Mouse (Mus musculus) hindbrain, embryonic 12.5 days (tissue): ENCODE results near the gene Zfp319. TPM values are rescaled to one million over a fixed set of nuclear protein-coding genes. Genes with fewer than 3 reads are reported as not detected.

Source experiments
- ATAC-seq: fragments of 200-750 bp; cut with Nextera tagmentation; 2 replicates; pipeline ENCODE4 v1.8.0; 2017; ENCODE audit warnings: moderate TSS enrichment; ENCODE audit not compliant: low FRiP score
- H3K27ac ChIP-seq: fragments of 300-500 bp; sonication (generic); 2 replicates; pipeline ENCODE4 v1.5.1; 2016; ENCODE audit warnings: mild to moderate bottlenecking
- H3K27me3 ChIP-seq: fragments of 300-500 bp; sonication (generic); 2 replicates; pipeline ENCODE4 v1.6.1; 2016; ENCODE audit warnings: mild to moderate bottlenecking
- H3K36me3 ChIP-seq: fragments of 300-500 bp; sonication (generic); 2 replicates; pipeline ENCODE4 v1.6.1; 2016; ENCODE audit warnings: mild to moderate bottlenecking
- H3K4me1 ChIP-seq: fragments of 300-500 bp; sonication (generic); 2 replicates; pipeline ENCODE4 v1.6.1; 2016
- H3K4me2 ChIP-seq: fragments of 300-500 bp; sonication (generic); replicated peaks from 2 replicates; pipeline ENCODE4 v1.6.1; 2016; ENCODE audit warnings: mild to moderate bottlenecking
- H3K4me3 ChIP-seq: fragments of 300-500 bp; sonication (generic); 2 replicates; pipeline ENCODE4 v1.5.1; 2016; ENCODE audit warnings: mild to moderate bottlenecking
- H3K9ac ChIP-seq: fragments of 300-500 bp; sonication (generic); 2 replicates; pipeline ENCODE4 v1.6.1; 2016; ENCODE audit warnings: mild to moderate bottlenecking, moderate library complexity
- H3K9me3 ChIP-seq: fragments of 300-500 bp; sonication (generic); replicated peaks from 2 replicates; pipeline ENCODE4 v1.6.1; 2016; ENCODE audit warnings: mild to moderate bottlenecking
- WGBS: fragments of 180-500 bp; shearing (Covaris S2); methylation state at CpG from one replicate; pipeline ENCODE4 v1.1.7; 2016; 5-methylcytosine and 5-hydroxymethylcytosine counted together
- polyA plus RNA-seq: library from polyadenylated mRNA; unstranded; fragments of >200 nt; fragmentation: Nextera tagmentation; extraction: Ambion mirVana; gene quantifications from 2 replicates; pipeline ENCODE4 v1.2.1, GENCODE M21; 2016

The Zfp319 gene
- polyA plus RNA-seq, 1 experiment from 2014 or later = 20.4 TPM

- peak; percentile 43; the same call in 1 of the 2 replicates for ATAC-seq
- Histone ChIP-seq H3K36me3 (peaks cover 25% of the 10 kb centered on the region), H3K4me1 (peaks cover 19% of the 10 kb centered on the region), H3K9me3 (no peaks in the 10 kb centered on the region), H3K4me2 (no peak overlapping the region), H3K9ac (no peak overlapping the region), H3K4me3 (no peak overlapping the region), H3K27ac (no peak overlapping the region), H3K27me3 (peaks cover 8% of the 10 kb centered on the region; the same call in 1 of the 2 replicates)
- 34% methylated on average over 8 of the region's 8 CpGs for WGBS
Observed at GRCm38 (mm10) chr8:95346643-95347545, 15.1 kb upstream of the Zfp319 start.

GRCm38 (mm10) chr8:95344668-95345067 is 12.9 kb upstream of the Zfp319 start:
- Histone ChIP-seq H3K4me1 (peaks cover 11% of the 10 kb centered on the region), H3K4me3 (no peak overlapping the region), H3K27me3 (peaks cover 5% of the 10 kb centered on the region; the same call in 1 of the 2 replicates), H3K9me3 (no peaks in the 10 kb centered on the region), H3K27ac (no peak overlapping the region), H3K9ac (no peak overlapping the region), H3K36me3 (peaks cover 34% of the 10 kb centered on the region), H3K4me2 (no peak overlapping the region)
- no peak for ATAC-seq
- WGBS = 77% methylated on average over 6 of the region's 6 CpGs

- Histone ChIP-seq H3K4me1 (no peaks in the 10 kb centered on the region), H3K27me3 (no peaks in the 10 kb centered on the region), H3K9me3 (no peaks in the 10 kb centered on the region), H3K4me3 (no peak overlapping the region), H3K9ac (no peak overlapping the region), H3K36me3 (peaks cover 46% of the 10 kb centered on the region), H3K27ac (no peak overlapping the region), H3K4me2 (no peak overlapping the region)
- 75% methylated on average over 5 of the region's 5 CpGs for WGBS
- ATAC-seq = no peak
Observed at GRCm38 (mm10) chr8:95341721-95342120, 10.0 kb upstream of the Zfp319 start.

DNA sequence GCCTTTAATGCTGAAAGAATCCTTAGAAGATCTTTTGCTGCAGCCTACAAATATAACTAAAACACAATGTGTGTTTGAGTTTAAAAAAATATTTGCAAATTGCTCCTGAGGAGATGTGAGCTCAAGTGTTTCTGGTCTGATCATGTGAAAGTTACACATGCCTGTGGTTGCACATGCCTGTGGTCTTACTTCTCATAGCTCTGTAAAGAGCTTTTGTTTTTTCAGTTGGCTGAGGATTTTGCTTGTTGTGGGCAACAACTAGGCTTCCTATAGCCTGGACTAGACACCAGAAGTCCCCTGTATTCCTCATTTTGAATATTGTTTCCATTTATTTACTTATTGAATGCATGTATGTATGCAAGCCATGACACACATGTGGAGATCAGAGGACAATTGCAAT is 4.6 kb upstream of the Zfp319 start:
- Histone ChIP-seq H3K27ac (no peak overlapping the region), H3K4me2 (no peak overlapping the region), H3K36me3 (peaks cover 27% of the 10 kb centered on the region), H3K9ac (no peak overlapping the region), H3K27me3 (no peaks in the 10 kb centered on the region), H3K4me1 (0 out of 2 replicates have a peak, but pooled peaks cover 3% of the 10 kb centered on the region), H3K9me3 (no peaks in the 10 kb centered on the region), H3K4me3 (no peak overlapping the region)
- no peak for ATAC-seq

GRCm38 (mm10) chr8:95335706-95336105 is 4.0 kb upstream of the Zfp319 start:
- H3K36me3 ChIP-seq = peaks cover 23% of the 10 kb centered on the region

GRCm38 (mm10) chr8:95332437-95333199 is 868 bp upstream of the Zfp319 start:
- ATAC-seq = peak; percentile 41

More at GRCm38 (mm10) chr8:95335706-95336105, 4.0 kb upstream of the Zfp319 start:
- Histone ChIP-seq H3K9ac (no peak overlapping the region), H3K27me3 (no peaks in the 10 kb centered on the region), H3K4me1 (peaks cover 5% of the 10 kb centered on the region), H3K4me2 (no peak overlapping the region), H3K27ac (no peak overlapping the region), H3K4me3 (no peak overlapping the region), H3K9me3 (no peaks in the 10 kb centered on the region)
- 88% methylated on average over 1 of the region's 1 CpGs for WGBS
- no peak for ATAC-seq

GRCm38 (mm10) chr8:95331156-95331719 is 512 bp downstream of the Zfp319 start:
- peaks cover 21% of the 10 kb centered on the region for H3K4me1 ChIP-seq
- peak overlapping the region; percentile 93 for H3K4me3 ChIP-seq
- no peaks in the 10 kb centered on the region for H3K9me3 ChIP-seq
- ATAC-seq = peak; percentile 30
- no peaks in the 10 kb centered on the region for H3K27me3 ChIP-seq
- 1% methylated on average over 38 of the region's 38 CpGs for WGBS
- peak overlapping the region; percentile 86 for H3K4me2 ChIP-seq
- peaks cover 38% of the 10 kb centered on the region for H3K36me3 ChIP-seq
- peak overlapping the region; percentile 94 for H3K9ac ChIP-seq
- H3K27ac ChIP-seq = peak overlapping the region; percentile 98

More at GRCm38 (mm10) chr8:95332437-95333199, 868 bp upstream of the Zfp319 start:
- Histone ChIP-seq H3K9ac (peak overlapping the region; percentile 94), H3K27ac (peak overlapping the region; percentile 98), H3K4me2 (peak overlapping the region; percentile 86), H3K4me1 (peaks cover 18% of the 10 kb centered on the region), H3K9me3 (no peaks in the 10 kb centered on the region), H3K4me3 (peak overlapping the region; percentile 93), H3K36me3 (peaks cover 27% of the 10 kb centered on the region), H3K27me3 (no peaks in the 10 kb centered on the region)
- WGBS = 30% methylated on average over 21 of the region's 21 CpGs

DNA sequence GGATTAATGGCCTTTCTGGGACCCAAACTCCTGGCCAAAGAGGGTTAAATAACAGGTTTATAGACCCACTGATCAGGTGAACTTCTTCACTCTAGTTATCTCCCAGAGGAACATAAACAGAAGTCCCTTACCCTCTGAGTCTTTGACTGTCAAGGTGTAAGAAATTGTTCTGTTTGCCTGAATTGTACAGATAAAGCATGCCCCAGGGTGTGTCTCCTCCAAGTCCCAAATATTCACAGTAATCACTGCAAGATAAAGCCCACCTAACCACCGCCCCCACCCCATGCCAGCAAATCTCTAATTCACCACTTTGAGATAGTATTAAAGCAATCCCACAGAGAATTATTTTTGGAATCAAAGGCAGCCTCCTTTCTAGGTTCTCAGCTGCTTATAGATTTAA is 1.4 kb downstream of the Zfp319 start:
- Histone ChIP-seq H3K27me3 (no peaks in the 10 kb centered on the region), H3K4me2 (peak overlapping the region; percentile 86), H3K4me1 (peaks cover 21% of the 10 kb centered on the region), H3K9ac (peak overlapping the region; percentile 94), H3K36me3 (peaks cover 45% of the 10 kb centered on the region), H3K9me3 (no peaks in the 10 kb centered on the region), H3K27ac (no peak overlapping the region), H3K4me3 (peak overlapping the region; percentile 93)
- ATAC-seq = no peak
- 79% methylated on average over 1 of the region's 1 CpGs for WGBS

- Histone ChIP-seq H3K4me2 (no peak overlapping the region), H3K27ac (no peak overlapping the region), H3K9me3 (no peaks in the 10 kb centered on the region), H3K9ac (no peak overlapping the region), H3K27me3 (no peaks in the 10 kb centered on the region), H3K4me3 (no peak overlapping the region), H3K36me3 (peaks cover 55% of the 10 kb centered on the region), H3K4me1 (peaks cover 21% of the 10 kb centered on the region)
- no peak for ATAC-seq
- 86% methylated on average over 46 of the region's 46 CpGs for WGBS
Observed at GRCm38 (mm10) chr8:95327866-95328465, 3.8 kb downstream of the Zfp319 start.

DNA sequence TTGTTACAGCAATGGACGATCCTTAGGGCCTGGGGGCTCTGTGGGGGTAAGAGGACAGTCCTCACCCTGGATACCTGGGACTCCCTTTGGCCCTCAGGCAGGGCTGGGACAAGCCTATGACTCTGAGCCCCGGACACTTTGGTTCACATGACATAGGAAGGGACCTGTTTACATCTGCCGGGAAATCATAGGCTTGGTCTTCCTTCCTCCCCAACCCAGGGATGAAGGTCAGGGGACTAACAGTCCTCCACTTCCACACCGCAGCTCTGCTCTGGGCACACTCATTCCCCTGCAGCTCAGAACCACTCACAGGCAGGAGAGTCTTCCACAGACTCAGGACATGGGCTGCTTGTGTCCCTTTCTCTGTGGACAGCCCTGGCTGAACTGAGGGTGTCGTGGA is 4.9 kb downstream of the Zfp319 start:
- Histone ChIP-seq H3K4me2 (no peak overlapping the region), H3K4me1 (peaks cover 18% of the 10 kb centered on the region), H3K9ac (no peak overlapping the region), H3K9me3 (no peaks in the 10 kb centered on the region), H3K27me3 (no peaks in the 10 kb centered on the region), H3K27ac (no peak overlapping the region), H3K36me3 (peaks cover 55% of the 10 kb centered on the region), H3K4me3 (no peak overlapping the region)
- ATAC-seq = no peak
- 88% methylated on average over 5 of the region's 5 CpGs for WGBS

- peaks cover 55% of the 10 kb centered on the region for H3K36me3 ChIP-seq
- WGBS = 38% methylated on average over 5 of the region's 5 CpGs
- no peak overlapping the region for H3K27ac ChIP-seq
Observed at GRCm38 (mm10) chr8:95324646-95325045, 7.1 kb downstream of the Zfp319 start.

GRCm38 (mm10) chr8:95323201-95323600 is 8.5 kb downstream of the Zfp319 start:
- ATAC-seq = no peak
- H3K4me2 ChIP-seq = no peak overlapping the region
- H3K4me3 ChIP-seq = no peak overlapping the region
- H3K36me3 ChIP-seq = peaks cover 40% of the 10 kb centered on the region
- H3K9me3 ChIP-seq = no peaks in the 10 kb centered on the region
- H3K4me1 ChIP-seq = peaks cover 15% of the 10 kb centered on the region
- H3K9ac ChIP-seq = no peak overlapping the region
- H3K27ac ChIP-seq = no peak overlapping the region
- peaks cover 18% of the 10 kb centered on the region for H3K27me3 ChIP-seq
- WGBS = 86% methylated on average over 3 of the region's 3 CpGs

More at GRCm38 (mm10) chr8:95324646-95325045, 7.1 kb downstream of the Zfp319 start:
- Histone ChIP-seq H3K4me3 (no peak overlapping the region), H3K4me1 (peaks cover 17% of the 10 kb centered on the region), H3K9ac (no peak overlapping the region), H3K9me3 (no peaks in the 10 kb centered on the region), H3K4me2 (no peak overlapping the region), H3K27me3 (peaks cover 13% of the 10 kb centered on the region)
- ATAC-seq = no peak
